Mouse (Mus musculus) gastrocnemius, adult 8-10 months (tissue): ENCODE data around the gene Tulp3. TPM values are rescaled to one million over a fixed set of nuclear protein-coding genes. Genes with fewer than 3 reads are reported as not detected.

Source experiments
- total RNA-seq, 4 experiments: library from RNA; stranded (reverse); gene quantifications; 2 replicates each; pipeline ENCODE4 v1.2.4; 2022

The Tulp3 gene
- total RNA-seq, 4 experiments from 2014 or later = 5.8 to 7.9 (median 6.7) TPM

Other genes with a start within 250 kb of the Tulp3 start
- 10 to 100 TPM; 27.4 to 36.6 (median 31.5) TPM for gene Tspan9, start 212.3 kb downstream of the Tulp3 start, total RNA-seq
- gene Tead4, start 55.0 kb downstream of the Tulp3 start, total RNA-seq = 1 to 10 TPM; 6.0 to 8.1 (median 7.5) TPM
- 1 to 10 TPM; 3.6 to 8.2 (median 5.6) TPM for gene Rhno1, start 7.1 kb upstream of the Tulp3 start, total RNA-seq
- gene Foxm1, start 7.1 kb upstream of the Tulp3 start, total RNA-seq = under 1 TPM in 3 of 4 experiments, not detected in 1; 0.07 to 0.31 (median 0.12) TPM
- gene Tex52, start 19.6 kb upstream of the Tulp3 start, total RNA-seq = not detected
- not detected for gene Gm44596, start 19.7 kb upstream of the Tulp3 start, total RNA-seq
- gene Nrip2, start 43.4 kb upstream of the Tulp3 start, total RNA-seq = 1 to 10 TPM in 3 of 4 experiments, under 1 TPM in 1; 0.63 to 2.0 (median 1.3) TPM
- 10 to 100 TPM in 3 of 4 experiments, 1 to 10 TPM in 1; 8.1 to 17.8 (median 16.6) TPM for gene Itfg2, start 69.1 kb upstream of the Tulp3 start, total RNA-seq
- 100 to 1,000 TPM; 113 to 133 (median 121) TPM for gene Fkbp4, start 82.8 kb upstream of the Tulp3 start, total RNA-seq
- gene Pzp, start 170.9 kb upstream of the Tulp3 start, total RNA-seq = under 1 TPM in 1 of 4 experiments, not detected in 3; 0.59 TPM
- not detected for gene A2ml1, start 225.8 kb upstream of the Tulp3 start, total RNA-seq